Mouse (Mus musculus) lung, adult 2 months (tissue): ENCODE data around the gene Fn1. TPM values are rescaled to one million over a fixed set of nuclear protein-coding genes. Genes with fewer than 3 reads are reported as not detected.

Source experiments
- DNase-seq: peaks from one replicate; pipeline ENCODE4 v3.0.0; 2022
- H3K4me1 ChIP-seq: fragments of 200-500 bp; 2 replicates; pipeline ENCODE4 v1.6.1; 2011; ENCODE audit warnings: low read length; ENCODE audit not compliant: control insufficient read depth, insufficient read depth
- H3K4me3 ChIP-seq: fragments of 200-500 bp; replicated peaks from 2 replicates; pipeline ENCODE3; 2011; ENCODE audit warnings: low read depth, mild to moderate bottlenecking, control low read depth, low read length; ENCODE audit errors: extremely low read depth
- CTCF ChIP-seq: fragments of 200-500 bp; IDR thresholded peaks from 2 replicates; pipeline ENCODE4 v1.5.1; 2011; ENCODE audit warnings: mild to moderate bottlenecking, low read length, control low read depth; ENCODE audit not compliant: insufficient read depth
- POLR2A ChIP-seq: fragments of 200-500 bp; IDR thresholded peaks from 2 replicates; pipeline ENCODE4 v1.6.1; 2011; ENCODE audit warnings: low read depth, mild to moderate bottlenecking, control low read depth, low read length, borderline replicate concordance; ENCODE audit errors: extremely low read depth
- WGBS: fragments of 180-500 bp; shearing (Covaris S2); methylation state at CpG from one replicate; pipeline ENCODE4 v1.1.7; 2018; 5-methylcytosine and 5-hydroxymethylcytosine counted together
- polyA plus RNA-seq: library from polyadenylated mRNA; depleted of rRNA; stranded (reverse); fragments of >200 nt; gene quantifications from 2 replicates; pipeline ENCODE4 v1.2.3, GENCODE M21; 2012; rRNA removed

The Fn1 gene
- polyA plus RNA-seq, 1 experiment = 177 TPM

GRCm38 (mm10) chr1:71550626-71551195, 102.3 kb downstream of the Fn1 start:
- DNase-seq = no peak
- 71% methylated on average over 10 of the region's 10 CpGs for WGBS
- no peak overlapping the region for H3K4me3 ChIP-seq
- H3K4me1 ChIP-seq = no peaks in the 10 kb centered on the region
- TF ChIP-seq POLR2A = no peak
- no peak for TF ChIP-seq CTCF

DNA sequence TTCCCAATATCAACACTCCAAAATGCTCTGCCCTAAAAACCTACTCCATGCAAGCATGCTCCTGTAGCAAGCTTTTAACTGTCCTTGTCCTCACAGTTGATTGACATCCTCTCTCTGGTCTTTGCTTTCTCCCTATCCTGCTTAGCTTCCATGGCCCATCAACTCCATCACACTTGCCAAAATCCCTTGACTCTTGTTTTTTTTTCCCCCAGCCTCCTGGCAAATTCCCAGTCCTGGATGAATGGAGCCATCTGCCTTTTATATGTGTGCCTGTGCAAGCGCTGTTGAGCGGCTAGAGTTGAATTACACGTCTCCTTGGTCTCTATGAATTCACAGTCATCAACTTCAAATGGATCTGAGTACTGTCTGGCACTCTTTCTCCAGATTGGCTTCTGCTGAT, 112.6 kb downstream of the Fn1 start:
- Histone ChIP-seq H3K4me1 (no peaks in the 10 kb centered on the region), H3K4me3 (no peak overlapping the region)
- TF ChIP-seq CTCF (no peak), POLR2A (no peak)
- 74% methylated on average over 3 of the region's 3 CpGs for WGBS
- DNase-seq = peak; percentile 5

GRCm38 (mm10) chr1:71539641-71540040, 113.4 kb downstream of the Fn1 start:
- 77% methylated on average over 4 of the region's 4 CpGs for WGBS
- DNase-seq = no peak
- no peak overlapping the region for H3K4me3 ChIP-seq
- H3K4me1 ChIP-seq = no peaks in the 10 kb centered on the region
- TF ChIP-seq CTCF (no peak), POLR2A (no peak)

Other genes with a start within 250 kb of the Fn1 start
- 0.02 and 2.1 TPM in 2 replicates for gene Abca12, start 238.3 kb downstream of the Fn1 start, polyA plus RNA-seq
- gene Atic, start 96.0 kb downstream of the Fn1 start, polyA plus RNA-seq = 13.4 and 17.9 TPM in 2 replicates